Mouse (Mus musculus) sigmoid colon, adult 10 weeks (tissue): ENCODE data around the gene Gm21680. TPM values are rescaled to one million over a fixed set of nuclear protein-coding genes. Genes with fewer than 3 reads are reported as not detected.

ENCODE experiments used
- polyA plus RNA-seq: library from polyadenylated mRNA; stranded (reverse); fragments of 350-450 nt; fragmentation: Illumina TruSeq; extraction: RNeasy Lipid Tissue Mini Kit (QIAGEN cat#74804); gene quantifications from one replicate; pipeline ENCODE4 v1.2.3, GENCODE M21; 2014; ENCODE audit warnings: low read depth, low replicate concordance

Gene Gm21680
- polyA plus RNA-seq = not detected

GRCm38 (mm10) chr5:25972563-25972962 lies at the start of gene Gm21680:
TSS of gene Gm21680 (minus strand) at chr5:25972663.

GRCm38 (mm10) chr5:26004698-26005097 lies 32.2 kb upstream of the Gm21680 start, which contains the start of gene Gm1979:
TSS of gene Gm1979 (minus strand) at chr5:26004798.

GRCm38 (mm10) chr5:25988550-25988949 lies 16.1 kb upstream of the Gm21680 start, which contains the start of gene Gm21698:
TSS of gene Gm21698 (minus strand) at chr5:25988650.

GRCm38 (mm10) chr5:25954317-25954716 lies 18.1 kb downstream of the Gm21680 start, which contains the start of gene Gm21671:
TSS of gene Gm21671 (minus strand) at chr5:25954417.

GRCm38 (mm10) chr5:25942281-25942680 lies 30.2 kb downstream of the Gm21680 start, which contains the start of gene Gm21663:
TSS of gene Gm21663 (minus strand) at chr5:25942381.

Other genes with a start within 250 kb of the Gm21680 start
- 1.4 TPM for gene Actr3b, start 212.7 kb downstream of the Gm21680 start, polyA plus RNA-seq
- gene Gm21663, start 30.3 kb downstream of the Gm21680 start, polyA plus RNA-seq = not detected
- gene Gm21671, start 18.2 kb downstream of the Gm21680 start, polyA plus RNA-seq = not detected
- not detected for gene Gm21698, start 16.0 kb upstream of the Gm21680 start, polyA plus RNA-seq
- gene Gm1979, start 32.1 kb upstream of the Gm21680 start, polyA plus RNA-seq = not detected
- not detected for gene Gm5862, start 50.3 kb upstream of the Gm21680 start, polyA plus RNA-seq
- gene Speer4a, start 66.9 kb upstream of the Gm21680 start, polyA plus RNA-seq = not detected
- gene Gm7347, start 85.9 kb upstream of the Gm21680 start, polyA plus RNA-seq = not detected
- gene Gm10471, start 116.6 kb upstream of the Gm21680 start, polyA plus RNA-seq = not detected
- gene 5031410I06Rik, start 132.7 kb upstream of the Gm21680 start, polyA plus RNA-seq = not detected
- not detected for gene Gm10220, start 148.8 kb upstream of the Gm21680 start, polyA plus RNA-seq